Mouse (Mus musculus) left cerebral cortex, postnatal 25 days (tissue): ENCODE data around the gene Rad51b. TPM values are rescaled to one million over a fixed set of nuclear protein-coding genes. Genes with fewer than 3 reads are reported as not detected.

Experiments
- DNase-seq, 2 experiments: peaks; one replicate each; pipeline ENCODE4 v3.0.0; 2022; ENCODE audit warnings: low spot score in 2 of 2, mixed read lengths in 1 of 2
- intact Hi-C: fragments of 180-260 bp; cut with DNase I; formaldehyde crosslinking; loops from one replicate; pipeline ENCODE4 v1.15.1; 2025
- total RNA-seq, 2 experiments: library from RNA; stranded (reverse); gene quantifications; 2 replicates each; pipeline ENCODE4 v1.2.3; 2021

Rad51b gene
- total RNA-seq, 2 experiments from 2014 or later: 0.32 TPM; not detected in 1

GRCm38 (mm10) chr12:79759180-79759902, 462.3 kb downstream of the Rad51b start:
- DNase-seq: no peak
- intact Hi-C loops: no loop called here

DNA sequence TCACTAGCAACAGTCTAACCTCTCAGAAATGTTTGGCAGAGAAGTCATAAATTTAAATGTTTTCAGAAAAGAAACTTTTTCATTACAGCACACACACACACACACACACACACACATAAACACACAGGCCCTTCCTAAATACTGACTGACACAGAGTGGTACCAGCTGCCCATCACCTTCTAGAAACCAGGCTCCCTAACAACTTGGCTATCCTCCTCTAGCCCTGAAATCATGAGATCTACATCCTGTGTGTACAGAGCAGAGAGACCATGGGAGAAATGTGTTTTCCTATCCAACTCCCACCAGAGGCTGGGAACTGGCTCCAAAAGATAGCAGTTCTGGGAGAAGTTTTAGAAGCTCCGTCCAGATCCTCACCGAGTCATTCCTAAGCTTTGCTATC, 464.1 kb downstream of the Rad51b start:
- intact Hi-C loops: no loop called here

GRCm38 (mm10) chr12:79762087-79762486, 465.0 kb downstream of the Rad51b start:
- intact Hi-C loops: no loop called here
- DNase-seq: no peak

More for the DNA sequence above, 464.1 kb downstream of the Rad51b start:
- no peak for DNase-seq

DNA sequence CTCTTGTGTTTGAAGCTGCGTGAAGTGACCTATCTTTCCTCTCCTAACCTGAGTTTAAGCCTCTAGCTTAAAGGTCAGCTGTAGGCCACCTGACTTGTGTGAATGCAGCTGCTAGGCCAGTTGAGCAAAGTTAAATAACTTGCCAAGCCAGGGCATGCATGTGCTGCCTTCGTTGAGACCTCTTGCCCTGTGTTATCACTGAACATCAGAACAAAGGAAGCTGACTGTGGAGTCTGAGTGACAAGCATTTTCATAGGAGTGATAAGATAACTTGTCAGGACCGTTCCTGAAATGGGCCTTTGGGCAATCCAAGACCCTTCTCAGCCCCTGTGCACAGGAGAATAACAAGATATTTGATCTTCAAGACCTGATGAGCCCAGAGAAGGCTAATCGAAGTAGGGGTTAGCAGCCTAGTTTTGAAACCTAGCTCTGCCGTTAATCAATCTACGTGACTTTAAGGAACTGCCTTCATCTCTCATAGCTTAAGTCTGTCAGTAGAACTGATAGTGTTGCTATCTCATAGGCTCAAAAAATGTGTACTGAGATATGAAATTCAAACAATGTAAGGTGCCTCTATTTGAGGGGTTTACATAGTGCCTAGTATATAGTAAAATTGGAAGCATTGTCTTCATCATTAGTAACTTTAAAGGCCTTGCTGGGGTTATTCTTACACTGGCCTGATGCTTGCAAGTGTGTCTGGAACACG, 465.6 kb downstream of the Rad51b start:
- no peak for DNase-seq
- intact Hi-C loops: no loop called here

GRCm38 (mm10) chr12:79766116-79766515, 469.0 kb downstream of the Rad51b start:
- no peak for DNase-seq
- intact Hi-C loops: no loop called here

DNA sequence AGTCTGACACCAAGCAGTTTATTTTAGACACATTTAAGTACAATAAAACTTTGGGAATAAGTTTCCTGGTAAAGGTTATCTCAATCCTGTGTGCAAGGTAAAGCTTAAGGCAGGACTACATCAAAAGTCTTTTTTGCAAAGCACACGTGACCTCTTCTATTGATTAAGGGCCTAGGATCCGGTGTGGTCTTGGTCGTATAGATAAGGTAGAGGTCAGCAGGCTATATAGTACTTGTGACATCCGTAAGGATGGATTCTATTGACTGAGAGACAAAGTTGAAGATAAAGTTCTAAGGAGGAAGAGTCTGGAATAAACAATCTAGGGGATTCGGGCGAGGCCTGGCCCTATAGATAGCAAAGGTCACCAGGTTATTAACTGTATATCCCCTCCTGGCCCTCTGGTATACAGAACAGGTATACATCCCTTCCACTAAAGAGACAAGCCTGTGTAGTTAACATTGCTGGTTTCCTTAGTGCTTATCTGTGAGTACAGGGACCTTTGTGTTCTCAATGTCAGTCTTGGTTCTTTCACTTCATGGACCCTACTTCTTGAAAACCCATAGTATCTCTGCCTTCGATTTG, 471.8 kb downstream of the Rad51b start:
- no peak for DNase-seq
- intact Hi-C loops: no loop called here

GRCm38 (mm10) chr12:79769763-79770162, 472.7 kb downstream of the Rad51b start:
- intact Hi-C loops: no loop called here
- no peak for DNase-seq

DNA sequence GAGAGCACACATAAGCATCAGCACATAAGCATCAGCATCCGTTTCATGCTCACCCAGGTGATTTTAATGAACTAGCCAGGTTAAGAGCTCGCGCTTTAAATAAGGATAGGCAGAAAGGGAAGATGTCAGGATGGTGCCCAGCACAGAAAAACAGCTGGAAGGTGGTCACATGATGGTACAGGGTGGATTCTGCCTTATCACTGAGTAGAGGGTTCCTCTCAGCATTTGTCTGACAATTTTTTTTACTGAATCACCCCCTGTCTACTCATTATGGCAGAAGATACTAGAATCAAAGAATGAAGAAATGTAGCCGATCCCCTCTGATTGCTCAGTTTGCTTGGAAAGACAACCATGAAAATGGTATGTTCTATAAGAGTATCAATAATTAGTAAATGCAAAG, 474.1 kb downstream of the Rad51b start:
- DNase-seq: no peak
- intact Hi-C loops: no loop called here

DNA sequence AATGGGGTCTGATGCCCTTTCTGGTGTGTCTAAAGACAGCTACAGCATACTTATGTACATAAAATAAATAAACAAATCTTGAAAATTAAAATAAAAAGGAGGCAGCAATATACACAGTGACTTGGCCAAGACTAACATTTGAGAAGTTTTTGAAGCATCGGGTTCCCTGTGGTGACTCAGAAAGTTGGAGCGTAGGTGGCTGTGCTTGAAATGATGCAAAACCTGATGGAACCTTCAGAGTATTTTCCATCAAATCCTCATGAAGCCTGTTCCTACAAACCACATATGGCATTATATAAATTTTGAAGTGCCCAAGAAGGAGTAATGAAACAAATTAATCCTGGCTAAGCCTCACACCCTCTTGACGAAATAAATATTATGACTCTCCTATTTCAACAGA, 474.7 kb downstream of the Rad51b start:
- intact Hi-C loops: no loop called here
- DNase-seq: peak; percentile 21 to 77

GRCm38 (mm10) chr12:79773246-79773645, 476.2 kb downstream of the Rad51b start:
- no peak for DNase-seq
- intact Hi-C loops: no loop called here

- no peak for DNase-seq
- intact Hi-C loops: no loop called here
Measured at GRCm38 (mm10) chr12:79774571-79774970, 477.5 kb downstream of the Rad51b start.

DNA sequence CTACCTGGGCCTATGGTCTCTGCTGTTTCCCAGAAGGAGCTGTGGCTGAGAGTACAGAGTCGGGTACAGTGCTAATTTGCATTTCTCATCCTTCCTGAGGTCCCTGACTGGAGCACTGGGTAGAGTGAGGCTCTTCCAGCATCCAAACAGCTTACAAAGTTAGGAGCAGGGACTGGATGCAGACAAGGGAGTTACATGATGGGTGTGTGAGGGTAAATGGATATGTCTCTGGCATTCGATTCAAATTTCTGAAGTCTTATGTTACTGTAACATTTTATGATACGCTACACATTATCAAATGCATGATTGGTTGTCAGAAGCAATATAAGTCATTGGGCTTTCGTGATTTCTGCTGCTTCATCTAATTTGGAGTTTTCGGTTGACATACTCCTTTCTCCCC, 479.7 kb downstream of the Rad51b start:
- intact Hi-C loops: no loop called here
- DNase-seq: no peak

DNA sequence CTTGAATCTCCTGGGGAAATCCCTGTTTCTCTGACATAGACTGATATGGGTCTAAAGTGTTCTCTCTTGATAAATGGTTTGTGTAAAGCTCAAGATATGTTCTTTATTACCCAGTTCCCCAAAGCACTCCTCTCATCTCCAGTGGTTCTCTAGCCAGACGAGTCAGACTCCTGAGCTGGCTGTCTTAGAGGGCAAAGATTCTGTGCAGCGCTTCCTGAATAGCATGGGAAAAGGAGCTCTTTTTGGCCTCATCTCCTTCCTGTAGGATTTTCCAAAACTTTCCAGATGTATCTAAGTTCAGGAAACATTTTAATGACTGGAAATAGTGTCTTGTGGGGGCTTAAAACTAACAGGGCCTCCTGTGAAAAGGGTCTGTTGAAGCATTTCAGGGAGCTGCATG, 483.7 kb downstream of the Rad51b start:
- intact Hi-C loops: no loop called here

DNA sequence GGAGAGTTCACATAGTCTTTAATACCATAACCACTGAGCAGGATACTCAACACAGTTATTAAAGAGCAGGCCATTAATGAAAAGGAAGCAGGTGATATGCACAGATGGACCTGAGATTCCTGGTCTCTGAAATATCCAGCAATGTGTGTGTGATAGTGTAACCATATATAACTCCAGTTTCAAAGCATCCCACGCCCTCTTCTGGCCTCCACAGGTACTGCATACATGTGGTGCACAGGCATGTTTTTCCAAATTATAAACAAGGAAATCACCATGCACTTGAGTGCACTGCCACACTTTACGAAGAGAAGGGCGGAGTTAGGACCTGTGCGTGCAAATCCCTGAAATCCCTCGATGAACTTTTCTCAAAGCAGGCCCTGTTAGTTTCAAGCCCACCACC, 484.7 kb downstream of the Rad51b start:
- no peak for DNase-seq
- intact Hi-C loops: no loop called here

More for the DNA sequence above, 483.7 kb downstream of the Rad51b start:
- no peak for DNase-seq

- intact Hi-C loops: no loop called here
Measured at GRCm38 (mm10) chr12:79782444-79783117, 485.5 kb downstream of the Rad51b start.

DNA sequence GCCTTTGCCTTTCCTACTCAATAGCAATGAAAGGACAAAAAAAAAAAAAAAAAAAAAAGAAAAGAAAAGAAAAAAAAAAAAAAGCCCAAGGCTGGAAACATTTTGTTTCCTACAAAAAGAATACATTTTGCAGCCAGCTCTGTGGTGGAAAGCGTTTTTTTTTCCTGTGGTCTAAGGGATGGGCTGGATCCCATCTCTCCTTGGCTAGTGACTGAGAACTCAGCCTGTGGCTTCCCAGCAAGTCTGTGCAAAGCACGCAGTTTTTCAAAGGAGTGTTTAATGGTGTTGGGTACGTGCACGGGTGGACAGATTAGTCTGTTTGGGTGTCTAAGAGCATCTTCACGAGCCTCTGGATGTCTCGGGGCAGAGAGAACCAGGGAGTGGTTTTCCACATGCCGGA, 487.1 kb downstream of the Rad51b start:
- DNase-seq: no peak
- intact Hi-C loops: no loop called here

More at GRCm38 (mm10) chr12:79782444-79783117, 485.5 kb downstream of the Rad51b start:
- DNase-seq: no peak

GRCm38 (mm10) chr12:79785691-79786090, 488.6 kb downstream of the Rad51b start:
- no peak for DNase-seq
- intact Hi-C loops: no loop called here

- DNase-seq: no peak
- intact Hi-C loops: no loop called here
Measured at GRCm38 (mm10) chr12:79787538-79787937, 490.5 kb downstream of the Rad51b start.

DNA sequence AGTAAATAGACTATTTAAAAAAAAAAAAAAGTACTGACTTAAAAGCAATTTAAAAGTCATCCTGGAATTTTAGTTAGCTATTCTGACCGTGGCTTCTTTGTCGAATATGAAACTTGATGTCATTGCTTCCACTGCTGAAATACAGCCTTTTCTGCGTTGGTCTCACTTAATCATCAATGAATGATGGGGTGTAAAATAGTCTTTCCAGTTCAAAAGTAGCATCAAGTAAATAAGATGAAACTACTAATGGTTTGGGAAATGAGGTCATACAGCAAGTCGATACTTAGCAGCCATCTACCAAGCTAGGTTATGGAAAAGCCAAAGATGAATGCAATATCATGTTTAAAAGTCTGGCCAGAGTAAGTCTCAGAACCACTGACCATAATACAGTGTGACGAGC, 491.3 kb downstream of the Rad51b start:
- intact Hi-C loops: no loop called here
- DNase-seq: no peak

- DNase-seq: no peak
- intact Hi-C loops: no loop called here
Measured at GRCm38 (mm10) chr12:79789481-79789880, 492.4 kb downstream of the Rad51b start.
